13 mouse cellular contexts compared by ENCODE assay signal in the genomic region with DNA sequence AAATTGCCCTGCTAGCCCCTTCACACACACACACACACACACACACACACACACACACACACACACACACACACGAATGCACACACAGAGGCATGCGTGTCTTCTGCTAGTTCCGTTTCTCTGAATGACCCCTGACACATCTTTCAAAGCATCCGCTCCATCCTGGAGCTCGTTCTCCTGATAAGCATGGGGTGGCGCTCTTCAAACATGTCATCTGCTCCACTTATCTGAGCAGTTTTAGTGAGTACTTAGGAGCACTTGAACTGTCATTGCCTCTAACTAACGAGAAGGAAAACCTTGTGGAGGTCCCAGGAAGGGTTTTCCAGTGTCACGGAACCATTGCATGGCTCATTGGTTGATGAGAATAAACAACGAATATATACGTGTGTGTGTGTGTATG.
"Had no signal": no experiment of that assay in that cellular context is flagged by ENCODE, and none has a peak within 500 bp of the region (broad histone marks: within the 10 kb centered on the region; RNA-seq: fewer than 3 reads in every experiment).

No protein-coding gene starts in this region.

- H3K9me3 ChIP-seq: limb, embryonic 13.5 days; liver, embryonic 15.5 days; megakaryocyte, embryonic 14.5 days; midbrain, embryonic 15.5 days; neural tube, embryonic 12.5 days had no signal

- DNase-seq: kidney, postnatal 36 days; left cerebral cortex, postnatal 4 days; lung, embryonic 14.5 days; lung, postnatal 10 days had no signal

- H3K4me2 ChIP-seq: limb, embryonic 13.5 days; liver, embryonic 15.5 days; lung, embryonic 14.5 days; midbrain, embryonic 11.5 days; midbrain, embryonic 15.5 days; neural tube, embryonic 12.5 days had no signal

- H3K36me3 ChIP-seq: limb, embryonic 13.5 days; liver, embryonic 15.5 days; midbrain, embryonic 15.5 days; neural tube, embryonic 12.5 days had no signal

- H3K4me1 ChIP-seq: limb, embryonic 13.5 days; liver, embryonic 15.5 days; midbrain, embryonic 15.5 days; neural tube, embryonic 12.5 days had no signal

- H3K9ac ChIP-seq: limb, embryonic 13.5 days; liver, embryonic 15.5 days; lung, embryonic 14.5 days; midbrain, embryonic 15.5 days; neural tube, embryonic 12.5 days had no signal

- ATAC-seq: midbrain, embryonic 15.5 days had no signal

- H3K27ac ChIP-seq: kidney, postnatal 0 days; limb, embryonic 13.5 days; liver, embryonic 15.5 days; macrophage; midbrain, embryonic 15.5 days; neural tube, embryonic 12.5 days; stomach, postnatal 0 days had no signal

- H3K4me3 ChIP-seq: limb, embryonic 13.5 days; liver, embryonic 15.5 days; megakaryocyte, embryonic 14.5 days; midbrain, embryonic 15.5 days; neural tube, embryonic 12.5 days had no signal

- H3K27me3 ChIP-seq: liver, embryonic 15.5 days; midbrain, embryonic 15.5 days; neural tube, embryonic 12.5 days had no signal
